Mouse (Mus musculus) embryonic facial prominence, embryonic 11.5 days (tissue): ENCODE measurements around the gene Atp2c2. TPM values are rescaled to one million over a fixed set of nuclear protein-coding genes. Genes with fewer than 3 reads are reported as not detected.

Experiments used
- ATAC-seq: fragments of 200-750 bp; cut with Nextera tagmentation; replicated peaks from 2 replicates; pipeline ENCODE4 v1.8.0; 2017; ENCODE audit warnings: low read depth; ENCODE audit not compliant: insufficient number of reproducible peaks, low FRiP score, low TSS enrichment
- DNase-seq: peaks from one replicate; pipeline ENCODE4 v3.0.0-alpha.2; 2015; ENCODE audit warnings: low spot score
- H3K27ac ChIP-seq: fragments of 300-500 bp; sonication (generic); replicated peaks from 2 replicates; pipeline ENCODE4 v1.5.1; 2014; ENCODE audit warnings: mild to moderate bottlenecking, low read depth, low read length, control low read depth
- H3K27me3 ChIP-seq: fragments of 300-500 bp; sonication (generic); 2 replicates; pipeline ENCODE4 v1.6.1; 2014; ENCODE audit warnings: mild to moderate bottlenecking, low read length, moderate library complexity, mixed read lengths; ENCODE audit not compliant: control insufficient read depth, insufficient read depth
- H3K36me3 ChIP-seq: fragments of 300-500 bp; sonication (generic); replicated peaks from 2 replicates; pipeline ENCODE4 v1.6.1; 2014; ENCODE audit warnings: low read depth, mild to moderate bottlenecking, low read length, moderate library complexity, mixed read lengths; ENCODE audit not compliant: control insufficient read depth, insufficient read depth
- H3K4me1 ChIP-seq: fragments of 300-500 bp; sonication (generic); 2 replicates; pipeline ENCODE4 v1.6.1; 2014; ENCODE audit warnings: low read length, mixed read lengths; ENCODE audit not compliant: control insufficient read depth, insufficient read depth
- H3K4me2 ChIP-seq: fragments of 300-500 bp; sonication (generic); 2 replicates; pipeline ENCODE4 v1.6.1; 2014; ENCODE audit warnings: low read depth, mild to moderate bottlenecking, control low read depth, low read length, moderate library complexity
- H3K4me3 ChIP-seq: fragments of 300-500 bp; sonication (generic); 2 replicates; pipeline ENCODE4 v1.5.1; 2014; ENCODE audit warnings: low read depth, low read length, control low read depth
- H3K9ac ChIP-seq: fragments of 300-500 bp; sonication (generic); replicated peaks from 2 replicates; pipeline ENCODE4 v1.6.1; 2014; ENCODE audit warnings: mild to moderate bottlenecking, control low read depth, low read length
- H3K9me3 ChIP-seq: fragments of 300-500 bp; sonication (generic); replicated peaks from 2 replicates; pipeline ENCODE4 v1.6.1; 2016; ENCODE audit warnings: mild to moderate bottlenecking, low read length, inconsistent platforms, mixed read lengths; ENCODE audit not compliant: control insufficient read depth
- WGBS: fragments of 180-500 bp; shearing (Covaris S2); extraction: QIAGEN DNeasy Blood & Tissue Kit; methylation state at CpG from one replicate; pipeline ENCODE4 v1.1.7; 2014; 5-methylcytosine and 5-hydroxymethylcytosine counted together
- polyA plus RNA-seq: library from polyadenylated mRNA; unstranded; fragments of >200 nt; fragmentation: Nextera tagmentation; extraction: Ambion mirVana; gene quantifications from 2 replicates; pipeline ENCODE4 v1.2.1, GENCODE M21; 2014

The Atp2c2 gene
- polyA plus RNA-seq, 1 experiment from 2014 or later, result 1.3 TPM

- DNase-seq (no peak), ATAC-seq (no peak)
- no peaks in the 10 kb centered on the region for H3K9me3 ChIP-seq
- H3K4me3 ChIP-seq, result no peak overlapping the region
- H3K4me2 ChIP-seq, result no peak overlapping the region
- H3K27me3 ChIP-seq, result no peaks in the 10 kb centered on the region
- H3K9ac ChIP-seq, result no peak overlapping the region
- no peaks in the 10 kb centered on the region; the same call in 1 of the 2 replicates for H3K36me3 ChIP-seq
- H3K27ac ChIP-seq, result no peak overlapping the region
- H3K4me1 ChIP-seq, result no peaks in the 10 kb centered on the region; the same call in 1 of the 2 replicates
- WGBS, result 72% methylated on average over 8 of the region's 8 CpGs
These were observed 105.5 kb downstream of the Atp2c2 start for GRCm38 (mm10) chr8:119805275-119805674.

- Histone ChIP-seq H3K36me3 (no peaks in the 10 kb centered on the region; the same call in 1 of the 2 replicates), H3K4me1 (no peaks in the 10 kb centered on the region; the same call in 1 of the 2 replicates), H3K4me2 (no peak overlapping the region), H3K9ac (no peak overlapping the region), H3K4me3 (no peak overlapping the region), H3K27ac (no peak overlapping the region), H3K9me3 (no peaks in the 10 kb centered on the region), H3K27me3 (no peaks in the 10 kb centered on the region)
- ATAC-seq, result 0 out of 2 replicates have a peak, but pooled peaks have one; percentile 20
- no peak for DNase-seq
- 79% methylated on average over 14 of the region's 14 CpGs for WGBS
These were observed 106.8 kb downstream of the Atp2c2 start for GRCm38 (mm10) chr8:119806422-119807263.

Other genes with a start within 250 kb of the Atp2c2 start
- gene Slc38a8, start 198.3 kb upstream of the Atp2c2 start, polyA plus RNA-seq, result 1.8 and 4.7 TPM in 2 replicates
- 103 and 106 TPM in 2 replicates for gene Mbtps1, start 141.3 kb upstream of the Atp2c2 start, polyA plus RNA-seq
- 39.6 and 45.2 TPM in 2 replicates for gene Hsdl1, start 124.8 kb upstream of the Atp2c2 start, polyA plus RNA-seq
- gene Dnaaf1, start 124.8 kb upstream of the Atp2c2 start, polyA plus RNA-seq, result 0.13 TPM in 1 of 2 replicates, not detected in the other
- 10.3 and 11.0 TPM in 2 replicates for gene Taf1c, start 94.8 kb upstream of the Atp2c2 start, polyA plus RNA-seq
- 0.17 TPM in 1 of 2 replicates, not detected in the other for gene Adad2, start 87.3 kb upstream of the Atp2c2 start, polyA plus RNA-seq
- gene Kcng4, start 64.3 kb upstream of the Atp2c2 start, polyA plus RNA-seq, result 0.15 TPM in 1 of 2 replicates, not detected in the other
- 5.7 and 14.3 TPM in 2 replicates for gene Wfdc1, start 33.6 kb upstream of the Atp2c2 start, polyA plus RNA-seq
- 6.5 and 6.9 TPM in 2 replicates for gene Tldc1, start 78.4 kb downstream of the Atp2c2 start, polyA plus RNA-seq
- gene Cotl1, start 140.5 kb downstream of the Atp2c2 start, polyA plus RNA-seq, result 321 and 363 TPM in 2 replicates
- 6.5 and 8.1 TPM in 2 replicates for gene Klhl36, start 162.3 kb downstream of the Atp2c2 start, polyA plus RNA-seq
- gene Usp10, start 210.4 kb downstream of the Atp2c2 start, polyA plus RNA-seq, result 142 and 143 TPM in 2 replicates
- gene Gm20388, start 210.8 kb downstream of the Atp2c2 start, polyA plus RNA-seq, result 3.1 TPM in 1 of 2 replicates, not detected in the other